Mouse (Mus musculus): ENCODE measurements around the gene Ubac2.

Gene Ubac2

GRCm38 (mm10) chr14:121896126-121897090 lies 18.0 kb downstream of the Ubac2 start:
- DNase-seq, result no peak

- no peak for DNase-seq
Measured at GRCm38 (mm10) chr14:121897773-121898172, 19.4 kb downstream of the Ubac2 start.

GRCm38 (mm10) chr14:121898509-121898908 lies 20.1 kb downstream of the Ubac2 start:
- peak; percentile 43 for DNase-seq

- DNase-seq, result peak; percentile 35
Measured at GRCm38 (mm10) chr14:121899071-121899470, 20.7 kb downstream of the Ubac2 start.

- no peak for DNase-seq
Measured at GRCm38 (mm10) chr14:121901511-121901910, 23.1 kb downstream of the Ubac2 start.

GRCm38 (mm10) chr14:121903381-121903876 lies 25.0 kb downstream of the Ubac2 start:
- DNase-seq, result peak; percentile 42

- DNase-seq, result no peak
Measured at GRCm38 (mm10) chr14:121904754-121905153, 26.3 kb downstream of the Ubac2 start.

GRCm38 (mm10) chr14:121906341-121906991 lies 28.0 kb downstream of the Ubac2 start:
- DNase-seq, result peak; percentile 42

- DNase-seq, result peak; percentile 35
Measured at GRCm38 (mm10) chr14:121906992-121907681, 28.7 kb downstream of the Ubac2 start.

- no peak for DNase-seq
Measured at GRCm38 (mm10) chr14:121909868-121910267, 31.4 kb downstream of the Ubac2 start.

- no peak for DNase-seq
Measured at GRCm38 (mm10) chr14:121912501-121912900, 34.1 kb downstream of the Ubac2 start.

GRCm38 (mm10) chr14:121915143-121915542 lies 36.7 kb downstream of the Ubac2 start:
- no peak for DNase-seq

- peak; percentile 67 for DNase-seq
Measured at GRCm38 (mm10) chr14:121915621-121916020, 37.2 kb downstream of the Ubac2 start, which contains the start of gene Gpr18. Gene Gpr18 (minus strand): TSS chr14:121915781.

- DNase-seq, result peak; percentile 20
Measured at GRCm38 (mm10) chr14:121916311-121917094, 38.1 kb downstream of the Ubac2 start.

GRCm38 (mm10) chr14:121918266-121918665 lies 39.8 kb downstream of the Ubac2 start:
- DNase-seq, result no peak

- peak; percentile 53 for DNase-seq
Measured at GRCm38 (mm10) chr14:121919752-121920151, 41.3 kb downstream of the Ubac2 start.

- DNase-seq, result no peak
Measured at GRCm38 (mm10) chr14:121920511-121921124, 42.2 kb downstream of the Ubac2 start.

GRCm38 (mm10) chr14:121922016-121922415 lies 43.6 kb downstream of the Ubac2 start:
- no peak for DNase-seq

GRCm38 (mm10) chr14:121922731-121923130 lies 44.3 kb downstream of the Ubac2 start:
- DNase-seq, result no peak

- DNase-seq, result no peak
Measured at GRCm38 (mm10) chr14:121924876-121925275, 46.5 kb downstream of the Ubac2 start.

- no peak for DNase-seq
Measured at GRCm38 (mm10) chr14:121926901-121927300, 48.5 kb downstream of the Ubac2 start.

- DNase-seq, result no peak
Measured at GRCm38 (mm10) chr14:121927451-121927850, 49.0 kb downstream of the Ubac2 start.

Data from thymus, postnatal 14 days (tissue).